In genomic region chr16:21644066-21644561, GRCm38 (mm10) we compare ENCODE assay signal across 9 mouse cellular contexts. TPM values are rescaled to one million over a fixed set of nuclear protein-coding genes. Genes with fewer than 3 reads are reported as not detected.
DNase-seq lines count a peak whose midpoint lies in the region; ATAC-seq lines count a peak whose summit lies in the region.
"Had no signal": no experiment of that assay in that cellular context is flagged by ENCODE, and none has a peak within 500 bp of the region (broad histone marks: within the 10 kb centered on the region; RNA-seq: fewer than 3 reads in every experiment).

No protein-coding gene starts in this region.

- H3K4me2 ChIP-seq in forebrain, embryonic 15.5 days (replicated peaks), result no peak overlapping the region

- H3K4me3 ChIP-seq in forebrain, embryonic 15.5 days, result no peak overlapping the region

- no peaks in the 10 kb centered on the region for H3K9me3 ChIP-seq in forebrain, embryonic 15.5 days
- H3K9me3 ChIP-seq: G1E had no signal

- peak; percentile 39 to 41 for DNase-seq in left cerebral cortex, adult 18-20 months (ENCODE audit: low spot score in 2 of 2)
- DNase-seq in left cerebral cortex, adult 8-10 months (ENCODE audit: low spot score in 2 of 2), result no peak
- peak; percentile 64 to 68 for DNase-seq in heart, postnatal 36 days
- DNase-seq in large intestine, adult 2 months (ENCODE audit: low read depth, low spot score), result peak; percentile 57
- peak; percentile 78 to 87 for DNase-seq in lung, postnatal 4 days
- DNase-seq in testis, postnatal 14 days (ENCODE audit: low spot score), result peak; percentile 25
- no peak for DNase-seq in Muller cell, postnatal 12 days (ENCODE audit: inconsistent ontology term)

- peak overlapping the region; percentile 34 for H3K27ac ChIP-seq in forebrain, embryonic 15.5 days (replicated peaks)

- H3K27me3 ChIP-seq in forebrain, embryonic 15.5 days, result no peaks in the 10 kb centered on the region

- H3K9ac ChIP-seq in forebrain, embryonic 15.5 days (replicated peaks), result no peak overlapping the region

- intact Hi-C loops in heart, postnatal 36 days (cut with DNase I), result no loop called here

- ATAC-seq in forebrain, embryonic 15.5 days (replicated peaks), result peak; percentile 38; the same call in 1 of the 2 replicates

- WGBS in forebrain, embryonic 15.5 days, result 58% methylated on average over 17 of the region's 17 CpGs
- WGBS in large intestine, adult 2 months, result 14% methylated on average over 17 of the region's 17 CpGs

- peaks cover 6% of the 10 kb centered on the region for H3K4me1 ChIP-seq in forebrain, embryonic 15.5 days

- H3K36me3 ChIP-seq in forebrain, embryonic 15.5 days, result 0 out of 2 replicates have a peak, but pooled peaks cover 4% of the 10 kb centered on the region

RNA-seq across cellular contexts. Expression of gene 2510009E07Rik, which starts 50.4 kb away (rescaled TPM):
- total RNA-seq in left cerebral cortex, adult 18-20 months (2021), result 10 to 100 TPM; 47.0 to 56.8 TPM
- 10 to 100 TPM; 44.7 to 57.0 (median 53.9) TPM for total RNA-seq in left cerebral cortex, adult 8-10 months (2022)
- 41.6 and 42.7 TPM in 2 replicates for polyA plus RNA-seq in forebrain, embryonic 15.5 days (2015; fragmentation: Nextera tagmentation; extraction: Ambion mirVana)
- total RNA-seq in heart, postnatal 36 days (2021), result 10 to 100 TPM; 22.9 to 23.8 TPM
- 4.6 and 5.3 TPM in 2 replicates for polyA plus RNA-seq in large intestine, adult 2 months (2012; rRNA removed)
- polyA plus RNA-seq: G1E had no signal

Comparison
In these comparisons a context has a peak if more than half of its experiments do, and no peak if none do; other contexts are left out.
1. DNase-seq: peak in left cerebral cortex, adult 18-20 months (2 of 2), heart, postnatal 36 days (2 of 2), large intestine, adult 2 months (single experiment), lung, postnatal 4 days (2 of 2) and testis, postnatal 14 days (single experiment); none in left cerebral cortex, adult 8-10 months (0 of 2) and Muller cell, postnatal 12 days (single experiment).